ENCODE assay signal across 10 mouse cellular contexts in genomic region chr5:86432697-86433096, GRCm38 (mm10). TPM values are rescaled to one million over a fixed set of nuclear protein-coding genes. Genes with fewer than 3 reads are reported as not detected.
DNase-seq lines count a peak whose midpoint lies in the region; ATAC-seq and TF ChIP-seq lines count a peak whose summit lies in the region.
"Had no signal": no experiment of that assay in that cellular context is flagged by ENCODE, and none has a peak within 500 bp of the region (broad histone marks: within the 10 kb centered on the region; RNA-seq: fewer than 3 reads in every experiment).

No protein-coding gene starts in this region.

- no peaks in the 10 kb centered on the region for H3K9me3 ChIP-seq in forebrain, postnatal 0 days (ENCODE audit: low read length)
- H3K9me3 ChIP-seq in heart, embryonic 11.5 days (replicated peaks; ENCODE audit: control insufficient read depth, low read length): no peaks in the 10 kb centered on the region

- H3K27ac ChIP-seq in forebrain, postnatal 0 days (ENCODE audit: low read depth, low read length): no peak overlapping the region
- no peak overlapping the region for H3K27ac ChIP-seq in heart, embryonic 11.5 days (ENCODE audit: low read depth, low read length)

- H3K4me2 ChIP-seq in forebrain, postnatal 0 days (ENCODE audit: low read depth): no peak overlapping the region
- no peak overlapping the region for H3K4me2 ChIP-seq in heart, embryonic 11.5 days

- peak; percentile 9 for DNase-seq in layer of hippocampus, adult 9-11 months
- no peak for DNase-seq in layer of hippocampus, postnatal 10 days (ENCODE audit: low spot score in 2 of 2)
- DNase-seq in CD4-positive, CD25-positive, alpha-beta regulatory T cell, adult 2 months (ENCODE audit: low read depth, low spot score): peak; percentile 31
- peak; percentile 16 for DNase-seq in MN1 (ENCODE audit: low spot score)
- DNase-seq in forebrain, postnatal 0 days: no peak
- no peak for DNase-seq in heart, adult 8-10 months (ENCODE audit: low spot score)

- ATAC-seq in forebrain, postnatal 0 days: no peak; the same call in 1 of the 2 replicates
- peak; percentile 68; the same call in 1 of the 2 replicates for ATAC-seq in megakaryocyte-erythroid progenitor cell, adult 5-6 weeks (replicated peaks; ENCODE audit: low FRiP score, low TSS enrichment, poor library complexity, severe bottlenecking)
- no peak for ATAC-seq in heart, embryonic 11.5 days (replicated peaks; ENCODE audit: insufficient number of reproducible peaks, low FRiP score, low TSS enrichment)

- H3K4me1 ChIP-seq in forebrain, postnatal 0 days (ENCODE audit: insufficient read depth): no peaks in the 10 kb centered on the region
- no peaks in the 10 kb centered on the region for H3K4me1 ChIP-seq in heart, embryonic 11.5 days (ENCODE audit: control insufficient read depth, insufficient read depth, low read length)

- H3K27me3 ChIP-seq in forebrain, postnatal 0 days (ENCODE audit: insufficient read depth, low read length): no peaks in the 10 kb centered on the region
- no peaks in the 10 kb centered on the region for H3K27me3 ChIP-seq in heart, embryonic 11.5 days (ENCODE audit: control insufficient read depth, insufficient read depth, low read length)

- no peaks in the 10 kb centered on the region for H3K36me3 ChIP-seq in forebrain, postnatal 0 days (ENCODE audit: insufficient read depth)
- H3K36me3 ChIP-seq in heart, embryonic 11.5 days (ENCODE audit: control insufficient read depth, insufficient read depth, low read length): no peaks in the 10 kb centered on the region

- no peak overlapping the region for H3K9ac ChIP-seq in forebrain, postnatal 0 days
- H3K9ac ChIP-seq in heart, embryonic 11.5 days (ENCODE audit: low read depth, low read length): no peak overlapping the region

- WGBS in forebrain, postnatal 0 days: 1% methylated on average over 2 of the region's 2 CpGs
- WGBS in heart, embryonic 11.5 days (ENCODE audit: insufficient replicate concordance): 1% methylated on average over 2 of the region's 2 CpGs

- TF ChIP-seq CTCF in forebrain, postnatal 0 days (IDR thresholded peaks at IDR 0.05; ENCODE audit: low read depth): peak; percentile 65

- H3K4me3 ChIP-seq in forebrain, postnatal 0 days (ENCODE audit: low read depth, low read length): no peak overlapping the region
- no peak overlapping the region for H3K4me3 ChIP-seq in heart, embryonic 11.5 days (ENCODE audit: low read depth, low read length)
- H3K4me3 ChIP-seq: erythroblast, embryonic 14.5 days had no signal

RNA-seq across cellular contexts. Expression of gene Tmprss11a, which starts 36.1 kb away (rescaled TPM):
- total RNA-seq in layer of hippocampus, postnatal 10 days (2021): not detected
- total RNA-seq in forebrain, postnatal 0 days (2014; rRNA removed): not detected in 2 replicates
- polyA plus RNA-seq in forebrain, postnatal 0 days (2015; fragmentation: Nextera tagmentation; extraction: Ambion mirVana): 0.05 TPM in 1 of 2 replicates, not detected in the other
- total RNA-seq in megakaryocyte-erythroid progenitor cell, adult 5-6 weeks (2014; fragmentation: Nextera tagmentation): not detected in 2 replicates
- not detected in 2 replicates for total RNA-seq in megakaryocyte-erythroid progenitor cell, adult 5-6 weeks (2017)
- not detected in 2 replicates for polyA plus RNA-seq in heart, embryonic 11.5 days (2014; fragmentation: Nextera tagmentation; extraction: Ambion mirVana)
- not detected for total RNA-seq in heart, adult 8-10 months (2022)
- polyA plus RNA-seq: erythroblast, embryonic 14.5 days; lung, embryonic 16.5 days had no signal

RNA-seq across cellular contexts. Expression of gene Tmprss11d, which starts 59.5 kb away (rescaled TPM):
- not detected for total RNA-seq in layer of hippocampus, postnatal 10 days (2021)
- total RNA-seq in forebrain, postnatal 0 days (2014; rRNA removed): not detected in 2 replicates
- not detected in 2 replicates for polyA plus RNA-seq in forebrain, postnatal 0 days (2015; fragmentation: Nextera tagmentation; extraction: Ambion mirVana)
- total RNA-seq in megakaryocyte-erythroid progenitor cell, adult 5-6 weeks (2014; fragmentation: Nextera tagmentation): not detected in 2 replicates
- total RNA-seq in megakaryocyte-erythroid progenitor cell, adult 5-6 weeks (2017): not detected in 2 replicates
- polyA plus RNA-seq in heart, embryonic 11.5 days (2014; fragmentation: Nextera tagmentation; extraction: Ambion mirVana): 0.11 TPM in 1 of 2 replicates, not detected in the other
- not detected for total RNA-seq in heart, adult 8-10 months (2022)
- polyA plus RNA-seq: erythroblast, embryonic 14.5 days; lung, embryonic 16.5 days had no signal

Comparison
In these comparisons a context has a peak if more than half of its experiments do, and no peak if none do; other contexts are left out.
1. DNase-seq: peak in layer of hippocampus, adult 9-11 months (single experiment), CD4-positive, CD25-positive, alpha-beta regulatory T cell, adult 2 months (single experiment) and MN1 (single experiment); none in layer of hippocampus, postnatal 10 days (0 of 2), forebrain, postnatal 0 days (single experiment) and heart, adult 8-10 months (single experiment).